Mouse (Mus musculus) liver, postnatal 0 days (tissue): Measurements from ENCODE around the gene Sypl. TPM values are rescaled to one million over a fixed set of nuclear protein-coding genes. Genes with fewer than 3 reads are reported as not detected.

ENCODE experiments used
- ATAC-seq: fragments of 200-750 bp; cut with Nextera tagmentation; 2 replicates; pipeline ENCODE4 v1.8.0; 2017; ENCODE audit warnings: mild to moderate bottlenecking, moderate library complexity
- DNase-seq: peaks from one replicate; pipeline ENCODE4 v3.0.0-alpha.2; 2016
- H3K27ac ChIP-seq: fragments of 300-500 bp; sonication (generic); 2 replicates; pipeline ENCODE4 v1.5.1; 2014; ENCODE audit warnings: antibody characterized with exemption, moderate library complexity, mild to moderate bottlenecking, low read depth
- H3K27me3 ChIP-seq: fragments of 300-500 bp; sonication (generic); 2 replicates; pipeline ENCODE4 v1.6.1; 2014; ENCODE audit warnings: low read length, control low read depth, mixed read lengths; ENCODE audit not compliant: insufficient read depth
- H3K36me3 ChIP-seq: fragments of 300-500 bp; sonication (generic); replicated peaks from 2 replicates; pipeline ENCODE4 v1.6.1; 2014; ENCODE audit warnings: mild to moderate bottlenecking, control low read depth, low read length, moderate library complexity, mixed read lengths; ENCODE audit not compliant: insufficient read depth
- H3K4me1 ChIP-seq: fragments of 300-500 bp; sonication (generic); 2 replicates; pipeline ENCODE4 v1.6.1; 2014; ENCODE audit warnings: antibody characterized with exemption, mild to moderate bottlenecking, control low read depth; ENCODE audit not compliant: insufficient read depth
- H3K4me2 ChIP-seq: fragments of 300-500 bp; sonication (generic); 2 replicates; pipeline ENCODE4 v1.6.1; 2014; ENCODE audit warnings: low read depth, mild to moderate bottlenecking, low read length, moderate library complexity, mixed read lengths
- H3K4me3 ChIP-seq: fragments of 300-500 bp; sonication (generic); 2 replicates; pipeline ENCODE4 v1.5.1; 2014; ENCODE audit warnings: low read depth, low read length
- H3K9ac ChIP-seq: fragments of 300-500 bp; sonication (generic); replicated peaks from 2 replicates; pipeline ENCODE4 v1.6.1; 2014; ENCODE audit warnings: mild to moderate bottlenecking, moderate library complexity
- H3K9me3 ChIP-seq: fragments of 300-500 bp; sonication (generic); 2 replicates; pipeline ENCODE4 v1.6.1; 2016; ENCODE audit warnings: mild to moderate bottlenecking, control low read depth, low read length, mixed read lengths
- CTCF ChIP-seq: sonication (generic); IDR thresholded peaks from 2 replicates; pipeline ENCODE4 v1.5.1; 2016; ENCODE audit warnings: antibody characterized with exemption, low read depth
- EP300 ChIP-seq: IDR thresholded peaks from 2 replicates; pipeline ENCODE4 v1.6.1; 2016; ENCODE audit warnings: antibody characterized with exemption, low read depth, mild to moderate bottlenecking
- WGBS: fragments of 180-500 bp; shearing (Covaris S2); extraction: QIAGEN DNeasy Blood & Tissue Kit; methylation state at CpG from one replicate; pipeline ENCODE4 v1.1.7; 2014; ENCODE audit not compliant: insufficient replicate concordance; 5-methylcytosine and 5-hydroxymethylcytosine counted together
- polyA plus RNA-seq: library from polyadenylated mRNA; unstranded; fragments of >200 nt; fragmentation: Nextera tagmentation; extraction: Ambion mirVana; gene quantifications from 2 replicates; pipeline ENCODE4 v1.2.1, GENCODE M21; 2015

Gene Sypl
- polyA plus RNA-seq, 1 experiment from 2014 or later: 53.8 TPM

- Histone ChIP-seq H3K4me2 (no peak overlapping the region), H3K4me1 (peaks cover 7% of the 10 kb centered on the region; the same call in 1 of the 2 replicates), H3K9ac (no peak overlapping the region), H3K27me3 (no peaks in the 10 kb centered on the region), H3K9me3 (no peaks in the 10 kb centered on the region), H3K4me3 (no peak overlapping the region), H3K36me3 (no peaks in the 10 kb centered on the region), H3K27ac (no peak overlapping the region)
- no peak for TF ChIP-seq EP300
- TF ChIP-seq CTCF: no peak
- DNase-seq (no peak), ATAC-seq (peak; percentile 36; the same call in 1 of the 2 replicates)
- 54% methylated on average over 4 of the region's 4 CpGs for WGBS
Observed at GRCm38 (mm10) chr12:32936246-32936946, 17.3 kb upstream of the Sypl start.

- no peak overlapping the region for H3K4me2 ChIP-seq
- H3K9ac ChIP-seq: no peak overlapping the region
- DNase-seq (no peak), ATAC-seq (no peak)
- no peak overlapping the region for H3K27ac ChIP-seq
- H3K9me3 ChIP-seq: no peaks in the 10 kb centered on the region
- H3K36me3 ChIP-seq: no peaks in the 10 kb centered on the region
- H3K27me3 ChIP-seq: no peaks in the 10 kb centered on the region
- WGBS: 80% methylated on average over 4 of the region's 4 CpGs
- H3K4me3 ChIP-seq: no peak overlapping the region
- TF ChIP-seq EP300: no peak
- TF ChIP-seq CTCF: no peak
- peaks cover 17% of the 10 kb centered on the region for H3K4me1 ChIP-seq
Observed at GRCm38 (mm10) chr12:32941141-32941540, 12.6 kb upstream of the Sypl start.

GRCm38 (mm10) chr12:32943347-32943746 lies 10.3 kb upstream of the Sypl start:
- no peak for TF ChIP-seq CTCF
- 0 out of 2 replicates have a peak, but pooled peaks have one; percentile 26 for TF ChIP-seq EP300
- Histone ChIP-seq H3K27ac (peak overlapping the region; percentile 72), H3K9me3 (no peaks in the 10 kb centered on the region), H3K9ac (no peak overlapping the region), H3K36me3 (no peaks in the 10 kb centered on the region), H3K4me1 (peaks cover 9% of the 10 kb centered on the region), H3K27me3 (no peaks in the 10 kb centered on the region), H3K4me3 (no peak overlapping the region), H3K4me2 (no peak overlapping the region)
- 36% methylated on average over 4 of the region's 4 CpGs for WGBS
- DNase-seq: peak; percentile 33
- ATAC-seq: peak; percentile 75

- peak overlapping the region; percentile 72 for H3K27ac ChIP-seq
- H3K9ac ChIP-seq: no peak overlapping the region
- peaks cover 9% of the 10 kb centered on the region for H3K4me1 ChIP-seq
- no peak overlapping the region for H3K4me2 ChIP-seq
- ATAC-seq (peak; percentile 89), DNase-seq (peak; percentile 52)
- no peaks in the 10 kb centered on the region for H3K9me3 ChIP-seq
- H3K36me3 ChIP-seq: no peaks in the 10 kb centered on the region
- no peaks in the 10 kb centered on the region for H3K27me3 ChIP-seq
- no peak overlapping the region for H3K4me3 ChIP-seq
- no peak for TF ChIP-seq EP300
- TF ChIP-seq CTCF: peak; percentile 30; the same call in 1 of the 2 replicates
- WGBS: 42% methylated on average over 3 of the region's 3 CpGs
Observed at GRCm38 (mm10) chr12:32943951-32944350, 9.7 kb upstream of the Sypl start.

- H3K4me1 ChIP-seq: peaks cover 9% of the 10 kb centered on the region
- no peaks in the 10 kb centered on the region for H3K9me3 ChIP-seq
- TF ChIP-seq EP300 (no peak), CTCF (no peak)
- no peak overlapping the region for H3K4me2 ChIP-seq
- H3K9ac ChIP-seq: no peak overlapping the region
- no peak for DNase-seq
- no peaks in the 10 kb centered on the region for H3K27me3 ChIP-seq
- no peak for ATAC-seq
- H3K4me3 ChIP-seq: no peak overlapping the region
- no peaks in the 10 kb centered on the region for H3K36me3 ChIP-seq
- 63% methylated on average over 8 of the region's 8 CpGs for WGBS
- H3K27ac ChIP-seq: no peak overlapping the region
Observed at GRCm38 (mm10) chr12:32944884-32945454, 8.7 kb upstream of the Sypl start.

GRCm38 (mm10) chr12:32946376-32946775 lies 7.3 kb upstream of the Sypl start:
- WGBS: 66% methylated on average over 4 of the region's 4 CpGs
- ATAC-seq (no peak), DNase-seq (no peak)
- Histone ChIP-seq H3K36me3 (no peaks in the 10 kb centered on the region), H3K4me3 (no peak overlapping the region), H3K4me2 (no peak overlapping the region), H3K27me3 (no peaks in the 10 kb centered on the region), H3K9me3 (no peaks in the 10 kb centered on the region), H3K27ac (no peak overlapping the region), H3K9ac (no peak overlapping the region), H3K4me1 (peaks cover 9% of the 10 kb centered on the region)
- TF ChIP-seq EP300 (no peak), CTCF (no peak)
